Mouse (Mus musculus): ENCODE measurements around the gene Hps5. TPM values are rescaled to one million over a fixed set of nuclear protein-coding genes. Genes with fewer than 3 reads are reported as not detected.
A peak's percentile ranks its signal among the peaks of the same experiment; 100 is the strongest.

Hps5 gene
- polyA plus RNA-seq (2014; fragmentation: Nextera tagmentation; extraction: Ambion mirVana): 19.2 and 24.5 TPM in 2 replicates

DNA sequence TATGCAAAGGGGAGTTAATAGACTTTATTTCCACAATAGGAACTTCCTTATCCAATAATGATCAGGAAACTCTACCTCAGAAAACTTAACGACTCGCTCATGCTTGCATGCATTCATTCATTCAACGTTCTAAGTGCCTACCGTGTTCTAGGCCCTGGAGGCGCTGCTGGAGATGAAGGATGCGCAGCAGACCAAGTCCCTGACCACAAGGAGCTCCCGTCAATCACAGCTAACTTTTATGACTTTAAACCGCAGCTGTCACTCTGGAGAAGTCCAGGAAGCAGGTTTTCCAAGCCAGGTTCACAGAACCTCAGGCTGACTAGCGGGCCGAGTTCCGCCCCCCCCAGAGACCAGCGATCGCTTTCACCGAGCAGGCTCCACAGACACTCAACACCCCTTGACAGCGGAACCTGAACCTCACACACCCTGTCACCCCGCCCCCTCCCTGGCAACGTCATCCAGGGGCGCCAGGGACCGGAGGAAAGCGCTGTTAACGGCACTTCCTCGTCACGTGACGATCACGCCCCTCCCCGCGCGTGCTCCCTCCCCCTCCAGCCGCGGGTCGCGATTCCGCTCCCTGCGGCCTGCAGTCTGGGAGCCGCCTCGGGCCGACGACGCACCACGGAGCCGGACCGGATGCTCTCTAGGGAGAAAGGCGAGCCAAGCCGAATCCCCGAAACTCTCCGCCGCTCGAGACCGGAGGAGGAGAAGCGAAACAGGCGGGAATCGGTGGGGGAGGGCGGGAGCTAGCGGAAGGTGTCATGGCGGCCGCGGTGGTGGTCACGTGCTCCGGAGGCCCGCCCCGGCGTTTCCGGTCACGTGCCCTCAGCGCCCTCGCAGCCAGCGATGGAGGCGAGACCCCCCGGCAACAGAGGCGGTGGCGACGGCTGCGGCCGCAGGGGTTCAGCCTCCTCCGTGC lies at the start of gene Hps5, which contains the start of gene Gtf2h1:
Gene Hps5, minus strand, starts transcription at position 778 of the 919 bp plus-strand sequence.
Gene Gtf2h1, plus strand, starts transcription at position 817 of the 919 bp plus-strand sequence.
- H3K4me1 ChIP-seq (ENCODE audit: insufficient read depth): peaks cover 8% of the 10 kb centered on the region
- H3K9ac ChIP-seq: peak within 1 kb of the TSS; percentile 90
- peak; percentile 98 for ATAC-seq (ENCODE audit: insufficient read depth)
- under 1% methylated on average over 66 of the region's 75 CpGs for WGBS
- H3K36me3 ChIP-seq (ENCODE audit: insufficient read depth): peaks cover 12% of the 10 kb centered on the region
- 0 out of 2 replicates have a peak, but pooled peaks have one; percentile 9 for TF ChIP-seq CTCF (IDR thresholded peaks at IDR 0.05; ENCODE audit: low read depth)
- peak within 1 kb of the TSS; percentile 92 for H3K4me2 ChIP-seq
- H3K27me3 ChIP-seq (ENCODE audit: insufficient read depth, low read length): no peaks in the 10 kb centered on the region
- H3K9me3 ChIP-seq (ENCODE audit: low read depth, low read length): no peaks in the 10 kb centered on the region
- H3K4me3 ChIP-seq (ENCODE audit: low read depth, low read length): peak within 1 kb of the TSS; percentile 96
- H3K27ac ChIP-seq (ENCODE audit: low read depth): peak within 1 kb of the TSS; percentile 89
- peak; percentile 96 for DNase-seq

DNA sequence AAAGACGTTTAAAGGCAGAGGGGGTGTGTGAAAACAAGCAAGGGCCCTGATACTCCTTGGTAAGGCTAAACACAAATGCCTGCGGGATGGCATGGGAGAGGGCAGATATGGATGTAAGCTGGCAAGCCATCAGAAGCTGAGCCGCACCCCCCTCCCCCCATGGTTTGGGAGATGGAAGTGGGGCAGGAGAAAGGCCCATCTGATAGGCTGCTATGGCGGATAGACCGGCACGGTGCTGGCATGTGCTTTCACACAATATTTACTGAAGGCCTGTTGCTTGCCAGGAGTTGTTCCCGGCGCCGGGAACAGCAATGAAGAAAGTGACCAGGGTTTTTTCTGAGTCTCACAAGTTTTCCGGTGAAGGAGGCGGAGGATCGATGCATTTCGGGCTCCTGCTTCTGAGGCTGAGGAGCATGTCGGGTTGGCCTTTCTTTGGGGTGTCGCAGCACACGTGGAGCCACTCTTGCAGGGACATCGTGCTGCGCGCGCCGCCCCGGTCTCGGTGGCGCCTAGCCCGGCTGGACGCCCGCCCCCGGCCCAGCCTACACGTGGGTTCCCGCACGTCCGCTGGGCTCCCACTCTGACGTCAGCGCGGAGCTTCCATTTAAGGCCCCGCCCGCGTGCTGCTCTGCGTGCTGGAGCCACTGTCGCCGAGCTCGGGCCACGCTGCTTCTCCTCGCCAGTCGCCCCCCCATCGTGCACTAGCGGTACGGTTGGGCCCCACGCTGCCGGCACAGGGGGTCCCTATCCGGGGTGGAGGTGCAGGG lies 49.5 kb upstream of the Hps5 start:
- Histone ChIP-seq H3K27me3 (ENCODE audit: insufficient read depth, low read length) (no peaks in the 10 kb centered on the region), H3K9me3 (ENCODE audit: low read depth, low read length) (no peaks in the 10 kb centered on the region), H3K36me3 (ENCODE audit: insufficient read depth) (peaks cover 29% of the 10 kb centered on the region), H3K4me2 (peak overlapping the region; percentile 93), H3K9ac (peak overlapping the region; percentile 88), H3K4me3 (ENCODE audit: low read depth, low read length) (peak overlapping the region; percentile 64), H3K27ac (ENCODE audit: low read depth) (peak overlapping the region; percentile 95), H3K4me1 (ENCODE audit: insufficient read depth) (peaks cover 3% of the 10 kb centered on the region; the same call in 1 of the 2 replicates)
- no peak for TF ChIP-seq CTCF (IDR thresholded peaks at IDR 0.05; ENCODE audit: low read depth)
- DNase-seq (peak; percentile 98), ATAC-seq (ENCODE audit: insufficient read depth) (peak; percentile 91)
- under 1% methylated on average over 51 of the region's 51 CpGs for WGBS

DNA sequence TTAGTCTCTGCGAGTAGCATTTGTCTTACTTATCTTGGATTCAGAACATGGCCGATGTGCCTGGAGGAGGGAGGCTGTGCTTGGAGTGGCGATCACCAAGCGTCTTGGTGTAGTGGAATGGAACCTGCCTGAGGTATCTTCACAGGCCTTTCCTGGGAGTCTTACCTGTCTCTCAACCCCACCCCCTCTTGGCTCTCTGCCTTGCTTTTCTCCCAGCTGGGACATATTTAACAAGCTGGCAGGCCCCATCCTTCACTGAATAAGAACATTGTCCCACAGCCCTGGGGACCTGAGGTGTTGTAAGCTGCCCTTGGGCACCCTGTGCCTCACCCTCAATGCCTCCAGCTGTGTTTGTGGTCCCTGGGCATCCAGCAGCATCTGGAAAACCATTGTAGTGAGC lies 47.7 kb upstream of the Hps5 start:
- 68% methylated on average over 4 of the region's 4 CpGs for WGBS
- no peak overlapping the region for H3K9ac ChIP-seq
- H3K4me1 ChIP-seq (ENCODE audit: insufficient read depth): peaks cover 22% of the 10 kb centered on the region
- no peak overlapping the region for H3K4me3 ChIP-seq (ENCODE audit: low read depth, low read length)
- peaks cover 12% of the 10 kb centered on the region for H3K36me3 ChIP-seq (ENCODE audit: insufficient read depth)
- no peak overlapping the region for H3K27ac ChIP-seq (ENCODE audit: low read depth)
- H3K27me3 ChIP-seq (ENCODE audit: insufficient read depth, low read length): no peaks in the 10 kb centered on the region
- ATAC-seq (ENCODE audit: insufficient read depth) (no peak), DNase-seq (no peak)
- no peak overlapping the region for H3K4me2 ChIP-seq
- H3K9me3 ChIP-seq (ENCODE audit: low read depth, low read length): no peaks in the 10 kb centered on the region
- no peak for TF ChIP-seq CTCF (IDR thresholded peaks at IDR 0.05; ENCODE audit: low read depth)

DNA sequence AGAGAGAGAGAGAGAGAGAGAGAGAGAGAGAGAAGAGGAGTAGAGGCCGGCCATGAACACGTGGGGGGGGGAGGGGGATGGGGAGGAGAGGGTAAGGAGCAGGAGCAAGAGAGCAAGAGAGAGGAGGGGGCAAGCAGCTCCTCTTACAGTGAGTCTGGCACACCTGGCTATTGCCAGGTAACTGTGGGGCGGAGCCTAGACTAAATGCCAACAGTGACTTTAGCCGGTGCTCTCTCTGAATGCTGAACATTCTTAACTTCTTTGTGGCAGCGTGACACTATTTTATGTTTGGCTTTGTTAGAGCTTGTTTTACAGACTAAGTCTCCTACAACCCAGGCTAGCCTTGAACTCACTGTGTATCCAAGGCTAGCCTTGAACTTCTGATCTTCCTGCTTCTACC lies 46.4 kb upstream of the Hps5 start:
- Histone ChIP-seq H3K27ac (ENCODE audit: low read depth) (no peak overlapping the region), H3K4me2 (no peak overlapping the region), H3K4me3 (ENCODE audit: low read depth, low read length) (no peak overlapping the region), H3K9ac (no peak overlapping the region), H3K4me1 (ENCODE audit: insufficient read depth) (peaks cover 30% of the 10 kb centered on the region), H3K36me3 (ENCODE audit: insufficient read depth) (no peaks in the 10 kb centered on the region), H3K9me3 (ENCODE audit: low read depth, low read length) (no peaks in the 10 kb centered on the region), H3K27me3 (ENCODE audit: insufficient read depth, low read length) (no peaks in the 10 kb centered on the region)
- no peak for TF ChIP-seq CTCF (IDR thresholded peaks at IDR 0.05; ENCODE audit: low read depth)
- no peak for DNase-seq
- WGBS: 27% methylated on average over 5 of the region's 5 CpGs
- no peak for ATAC-seq (ENCODE audit: insufficient read depth)

DNA sequence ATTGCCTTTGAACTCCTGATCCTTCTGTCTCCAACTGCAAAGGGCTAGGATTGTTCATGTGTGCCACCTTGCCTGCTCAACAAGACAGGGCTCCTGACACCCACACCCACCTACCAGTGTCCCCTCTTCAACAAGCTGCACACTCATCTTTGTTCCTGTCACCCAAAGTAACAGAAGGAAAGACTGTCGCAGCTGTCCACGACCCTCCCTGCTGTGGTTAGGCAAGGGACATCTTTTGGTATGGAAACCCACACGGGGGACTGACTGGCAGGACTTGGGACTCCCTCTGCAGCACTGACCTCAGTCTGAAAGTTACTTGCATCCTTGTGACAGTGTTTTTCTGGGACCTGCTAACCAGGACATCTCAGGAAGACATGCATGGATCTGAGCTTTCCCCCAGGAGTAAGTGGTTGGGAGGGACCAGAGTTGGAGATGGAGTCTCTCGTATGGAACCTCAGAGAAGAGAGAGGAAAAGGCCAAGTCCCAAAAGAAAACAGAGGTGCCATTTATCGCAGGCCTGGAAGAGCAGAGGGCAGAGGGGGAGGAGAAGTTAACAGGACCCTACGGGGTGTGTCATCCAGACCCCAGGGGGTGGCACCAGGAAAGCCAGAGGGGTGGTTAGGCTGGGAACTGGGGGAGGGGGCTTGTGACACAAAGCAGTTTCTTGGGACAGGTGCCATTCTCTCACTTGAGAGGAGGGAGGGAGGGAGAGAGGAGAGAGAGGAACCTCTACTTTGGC lies 45.1 kb upstream of the Hps5 start, which contains the start of gene Ldha:
Gene Ldha, plus strand, starts transcription at position 689 of the 739 bp plus-strand sequence.
- ATAC-seq (ENCODE audit: insufficient read depth) (no peak), DNase-seq (no peak)
- no peak within 1 kb of the TSS for H3K4me3 ChIP-seq (ENCODE audit: low read depth, low read length)
- no peaks in the 10 kb centered on the region for H3K36me3 ChIP-seq (ENCODE audit: insufficient read depth)
- H3K9me3 ChIP-seq (ENCODE audit: low read depth, low read length): no peaks in the 10 kb centered on the region
- peak within 1 kb of the TSS; percentile 1; the same call in 1 of the 2 replicates for H3K4me2 ChIP-seq
- peaks cover 30% of the 10 kb centered on the region for H3K4me1 ChIP-seq (ENCODE audit: insufficient read depth)
- TF ChIP-seq CTCF (IDR thresholded peaks at IDR 0.05; ENCODE audit: low read depth): no peak
- H3K27ac ChIP-seq (ENCODE audit: low read depth): no peak within 1 kb of the TSS
- no peaks in the 10 kb centered on the region for H3K27me3 ChIP-seq (ENCODE audit: insufficient read depth, low read length)
- H3K9ac ChIP-seq: no peak within 1 kb of the TSS
- 27% methylated on average over 6 of the region's 6 CpGs for WGBS

DNA sequence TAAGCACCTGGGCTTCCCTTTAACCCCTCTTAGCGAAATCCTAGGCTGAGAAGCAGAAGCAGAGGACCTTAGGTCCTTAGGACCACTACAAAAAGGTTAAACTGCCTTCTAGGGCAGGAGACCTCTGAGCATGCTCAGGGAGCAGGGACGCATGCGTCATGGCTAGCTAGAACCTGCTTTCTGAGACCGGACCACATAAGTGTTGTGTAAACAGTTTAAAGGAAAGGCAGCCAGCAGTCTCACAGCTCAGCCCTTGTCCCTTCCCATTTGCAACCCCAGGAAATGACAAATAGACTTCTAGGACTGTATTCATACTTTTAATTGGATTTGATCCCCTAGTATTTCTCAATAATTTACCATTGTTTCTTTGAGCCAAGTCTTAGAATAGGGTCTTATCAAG lies 44.5 kb upstream of the Hps5 start:
- WGBS: 21% methylated on average over 4 of the region's 4 CpGs

More for the DNA sequence above, 44.5 kb upstream of the Hps5 start:
- Histone ChIP-seq H3K4me3 (ENCODE audit: low read depth, low read length) (no peak overlapping the region), H3K27me3 (ENCODE audit: insufficient read depth, low read length) (no peaks in the 10 kb centered on the region), H3K4me1 (ENCODE audit: insufficient read depth) (peaks cover 30% of the 10 kb centered on the region), H3K36me3 (ENCODE audit: insufficient read depth) (no peaks in the 10 kb centered on the region), H3K27ac (ENCODE audit: low read depth) (0 out of 2 replicates have a peak overlapping the region, but pooled peaks have one; percentile 10), H3K9ac (no peak overlapping the region), H3K4me2 (peak overlapping the region; percentile 1; the same call in 1 of the 2 replicates), H3K9me3 (ENCODE audit: low read depth, low read length) (no peaks in the 10 kb centered on the region)
- DNase-seq (peak; percentile 67), ATAC-seq (ENCODE audit: insufficient read depth) (no peak)
- no peak for TF ChIP-seq CTCF (IDR thresholded peaks at IDR 0.05; ENCODE audit: low read depth)

Measured in lung, embryonic 14.5 days (tissue).